Mouse (Mus musculus) heart, postnatal 25 days (tissue): ENCODE measurements around the gene Gm17018. TPM values are rescaled to one million over a fixed set of nuclear protein-coding genes. Genes with fewer than 3 reads are reported as not detected.

Source experiments
- DNase-seq: peaks from one replicate; pipeline ENCODE4 v3.0.0; 2022; ENCODE audit warnings: low spot score
- intact Hi-C: fragments of 180-260 bp; cut with DNase I; formaldehyde crosslinking; loops from one replicate; pipeline ENCODE4 v1.15.1; 2025
- total RNA-seq, 2 experiments: library from RNA; stranded (reverse); gene quantifications; 2 replicates each; pipeline ENCODE4 v1.2.3; 2021

Gene Gm17018
- total RNA-seq, 2 experiments from 2014 or later = 19.5 to 21.5 TPM

- intact Hi-C loops = no loop called here
- DNase-seq = no peak
These were observed 22.7 kb downstream of the Gm17018 start for GRCm38 (mm10) chr19:45583136-45583535.

GRCm38 (mm10) chr19:45584856-45585620 is 24.6 kb downstream of the Gm17018 start:
- no peak for DNase-seq
- intact Hi-C loops = no loop called here

- intact Hi-C loops = no loop called here
- DNase-seq = no peak
These were observed 26.4 kb downstream of the Gm17018 start for GRCm38 (mm10) chr19:45586850-45587249.

GRCm38 (mm10) chr19:45587509-45588292 is 27.3 kb downstream of the Gm17018 start:
- no peak for DNase-seq
- intact Hi-C loops = no loop called here

GRCm38 (mm10) chr19:45589761-45590160 is 29.3 kb downstream of the Gm17018 start:
- no peak for DNase-seq
- intact Hi-C loops = no loop called here

GRCm38 (mm10) chr19:45591704-45592103 is 31.3 kb downstream of the Gm17018 start:
- intact Hi-C loops = no loop called here
- DNase-seq = no peak

- intact Hi-C loops = no loop called here
- no peak for DNase-seq
These were observed 32.5 kb downstream of the Gm17018 start for GRCm38 (mm10) chr19:45592916-45593315.

GRCm38 (mm10) chr19:45594079-45594478 is 33.7 kb downstream of the Gm17018 start:
- intact Hi-C loops = no loop called here
- no peak for DNase-seq

- no peak for DNase-seq
- intact Hi-C loops = no loop called here
These were observed 35.1 kb downstream of the Gm17018 start for GRCm38 (mm10) chr19:45595481-45595880.

GRCm38 (mm10) chr19:45596019-45596418 is 35.6 kb downstream of the Gm17018 start:
- no peak for DNase-seq
- intact Hi-C loops = no loop called here

- intact Hi-C loops = no loop called here
- DNase-seq = no peak
These were observed 36.0 kb downstream of the Gm17018 start for GRCm38 (mm10) chr19:45596434-45596833.

GRCm38 (mm10) chr19:45597106-45597505 is 36.7 kb downstream of the Gm17018 start:
- intact Hi-C loops = no loop called here
- DNase-seq = no peak

- DNase-seq = no peak
- intact Hi-C loops = no loop called here
These were observed 42.2 kb downstream of the Gm17018 start for GRCm38 (mm10) chr19:45602606-45603005.

GRCm38 (mm10) chr19:45606701-45607100 is 46.3 kb downstream of the Gm17018 start:
- intact Hi-C loops = no loop called here
- DNase-seq = no peak

GRCm38 (mm10) chr19:45607479-45607878 is 47.1 kb downstream of the Gm17018 start:
- no peak for DNase-seq
- intact Hi-C loops = no loop called here

- no peak for DNase-seq
- intact Hi-C loops = no loop called here
These were observed 48.4 kb downstream of the Gm17018 start for GRCm38 (mm10) chr19:45608648-45609339.

GRCm38 (mm10) chr19:45610823-45611222 is 50.4 kb downstream of the Gm17018 start:
- DNase-seq = no peak
- intact Hi-C loops = no loop called here

- intact Hi-C loops = no loop called here
- DNase-seq = no peak
These were observed 54.0 kb downstream of the Gm17018 start for GRCm38 (mm10) chr19:45614375-45614774.

GRCm38 (mm10) chr19:45614928-45615327 is 54.5 kb downstream of the Gm17018 start:
- intact Hi-C loops = no loop called here
- DNase-seq = no peak

- DNase-seq = no peak
- intact Hi-C loops = no loop called here
These were observed 55.2 kb downstream of the Gm17018 start for GRCm38 (mm10) chr19:45615415-45616213.
